Mouse (Mus musculus) forebrain, embryonic 16.5 days (tissue): ENCODE results near the gene Hmx1. TPM values are rescaled to one million over a fixed set of nuclear protein-coding genes. Genes with fewer than 3 reads are reported as not detected.

Experiments
- ATAC-seq: fragments of 200-750 bp; cut with Nextera tagmentation; 2 replicates; pipeline ENCODE4 v1.8.0; 2017; ENCODE audit warnings: mild to moderate bottlenecking, moderate library complexity
- H3K27ac ChIP-seq: fragments of 300-500 bp; sonication (generic); 2 replicates; pipeline ENCODE4 v1.5.1; 2014; ENCODE audit warnings: low read length, control low read depth
- H3K27me3 ChIP-seq: fragments of 300-500 bp; sonication (generic); replicated peaks from 2 replicates; pipeline ENCODE4 v1.6.1; 2014; ENCODE audit warnings: low read length; ENCODE audit not compliant: control insufficient read depth, insufficient read depth
- H3K36me3 ChIP-seq: fragments of 300-500 bp; sonication (generic); 2 replicates; pipeline ENCODE4 v1.6.1; 2014; ENCODE audit not compliant: control insufficient read depth, insufficient read depth
- H3K4me1 ChIP-seq: fragments of 300-500 bp; sonication (generic); replicated peaks from 2 replicates; pipeline ENCODE4 v1.6.1; 2014; ENCODE audit warnings: low read length; ENCODE audit not compliant: control insufficient read depth, insufficient read depth
- H3K4me2 ChIP-seq: fragments of 300-500 bp; sonication (generic); 2 replicates; pipeline ENCODE4 v1.6.1; 2014; ENCODE audit warnings: mild to moderate bottlenecking, low read length, control low read depth
- H3K4me3 ChIP-seq: fragments of 300-500 bp; sonication (generic); replicated peaks from 2 replicates; pipeline ENCODE4 v1.5.1; 2014; ENCODE audit warnings: mild to moderate bottlenecking, low read length, control low read depth
- H3K9ac ChIP-seq: fragments of 300-500 bp; sonication (generic); replicated peaks from 2 replicates; pipeline ENCODE4 v1.6.1; 2014; ENCODE audit warnings: low read depth, low read length, control low read depth
- H3K9me3 ChIP-seq: fragments of 300-500 bp; sonication (generic); 2 replicates; pipeline ENCODE4 v1.6.1; 2016; ENCODE audit warnings: low read length; ENCODE audit not compliant: control insufficient read depth
- WGBS: fragments of 180-500 bp; shearing (Covaris S2); extraction: QIAGEN DNeasy Blood & Tissue Kit; methylation state at CpG from one replicate; pipeline ENCODE4 v1.1.7; 2014; 5-methylcytosine and 5-hydroxymethylcytosine counted together
- polyA plus RNA-seq: library from polyadenylated mRNA; unstranded; fragments of >200 nt; fragmentation: Nextera tagmentation; extraction: Ambion mirVana; gene quantifications from 2 replicates; pipeline ENCODE4 v1.2.1, GENCODE M21; 2015

Hmx1 gene
- polyA plus RNA-seq: not detected in 2 replicates

- H3K9ac ChIP-seq: 0 out of 2 replicates have a peak within 1 kb of the TSS, but pooled peaks have one; percentile 19
- H3K9me3 ChIP-seq: peaks cover 3% of the 10 kb centered on the region
- peaks cover 24% of the 10 kb centered on the region for H3K4me1 ChIP-seq
- peak within 1 kb of the TSS; percentile 51 for H3K4me3 ChIP-seq
- peak within 1 kb of the TSS; percentile 63 for H3K4me2 ChIP-seq
- ATAC-seq: peak; percentile 94
- H3K36me3 ChIP-seq: no peaks in the 10 kb centered on the region
- WGBS: under 1% methylated on average over 58 of the region's 71 CpGs
- no peak within 1 kb of the TSS for H3K27ac ChIP-seq
- H3K27me3 ChIP-seq: peaks cover 96% of the 10 kb centered on the region
Measured at GRCm38 (mm10) chr5:35388491-35389111, at the start of gene Hmx1. Gene Hmx1 (plus strand): TSS chr5:35389108.

DNA sequence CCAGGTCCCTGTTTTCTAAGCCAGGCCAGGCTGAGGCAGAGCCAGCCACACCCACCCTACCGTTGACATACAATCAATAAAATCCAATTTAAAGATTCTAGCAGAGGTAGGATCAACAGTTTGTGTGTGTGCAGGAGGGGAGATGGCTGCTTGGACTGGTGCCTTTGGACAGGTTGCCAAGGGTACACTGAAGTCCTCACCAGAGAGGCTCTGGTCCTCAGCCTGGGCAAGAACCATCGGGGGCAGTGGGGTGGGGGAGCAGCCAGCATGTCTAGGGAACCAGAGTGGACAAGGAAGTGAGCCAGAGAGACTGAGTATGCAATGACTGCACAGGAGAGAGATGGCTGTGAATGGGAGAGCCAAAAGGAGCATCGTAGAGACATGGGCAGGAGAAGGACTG, 43.8 kb upstream of the Hmx1 start:
- Histone ChIP-seq H3K27me3 (no peaks in the 10 kb centered on the region), H3K27ac (no peak overlapping the region), H3K9me3 (no peaks in the 10 kb centered on the region), H3K4me1 (no peaks in the 10 kb centered on the region), H3K36me3 (no peaks in the 10 kb centered on the region), H3K9ac (no peak overlapping the region), H3K4me3 (no peak overlapping the region), H3K4me2 (no peak overlapping the region)
- WGBS: 86% methylated on average over 3 of the region's 3 CpGs
- ATAC-seq: no peak

GRCm38 (mm10) chr5:35348794-35349193, 40.1 kb upstream of the Hmx1 start:
- no peak overlapping the region for H3K9ac ChIP-seq
- no peaks in the 10 kb centered on the region for H3K36me3 ChIP-seq
- no peak overlapping the region for H3K27ac ChIP-seq
- ATAC-seq: peak; percentile 77
- no peak overlapping the region for H3K4me3 ChIP-seq
- H3K4me2 ChIP-seq: no peak overlapping the region
- H3K27me3 ChIP-seq: no peaks in the 10 kb centered on the region; the same call in 1 of the 2 replicates
- no peaks in the 10 kb centered on the region for H3K4me1 ChIP-seq
- no peaks in the 10 kb centered on the region for H3K9me3 ChIP-seq
- 17% methylated on average over 3 of the region's 3 CpGs for WGBS

GRCm38 (mm10) chr5:35357544-35358440, 31.1 kb upstream of the Hmx1 start:
- H3K4me1 ChIP-seq: no peaks in the 10 kb centered on the region
- H3K27me3 ChIP-seq: no peaks in the 10 kb centered on the region
- no peak overlapping the region for H3K4me3 ChIP-seq
- WGBS: 61% methylated on average over 9 of the region's 9 CpGs
- no peak overlapping the region for H3K4me2 ChIP-seq
- no peak for ATAC-seq
- no peaks in the 10 kb centered on the region for H3K36me3 ChIP-seq
- H3K9me3 ChIP-seq: no peaks in the 10 kb centered on the region
- no peak overlapping the region for H3K9ac ChIP-seq
- H3K27ac ChIP-seq: no peak overlapping the region

GRCm38 (mm10) chr5:35361570-35362284, 27.2 kb upstream of the Hmx1 start:
- Histone ChIP-seq H3K9ac (no peak overlapping the region), H3K27ac (no peak overlapping the region), H3K4me2 (no peak overlapping the region), H3K36me3 (no peaks in the 10 kb centered on the region), H3K9me3 (no peaks in the 10 kb centered on the region), H3K4me3 (no peak overlapping the region), H3K27me3 (peaks cover 3% of the 10 kb centered on the region; the same call in 1 of the 2 replicates), H3K4me1 (no peaks in the 10 kb centered on the region)
- WGBS: 48% methylated on average over 8 of the region's 8 CpGs
- peak; percentile 70 for ATAC-seq

DNA sequence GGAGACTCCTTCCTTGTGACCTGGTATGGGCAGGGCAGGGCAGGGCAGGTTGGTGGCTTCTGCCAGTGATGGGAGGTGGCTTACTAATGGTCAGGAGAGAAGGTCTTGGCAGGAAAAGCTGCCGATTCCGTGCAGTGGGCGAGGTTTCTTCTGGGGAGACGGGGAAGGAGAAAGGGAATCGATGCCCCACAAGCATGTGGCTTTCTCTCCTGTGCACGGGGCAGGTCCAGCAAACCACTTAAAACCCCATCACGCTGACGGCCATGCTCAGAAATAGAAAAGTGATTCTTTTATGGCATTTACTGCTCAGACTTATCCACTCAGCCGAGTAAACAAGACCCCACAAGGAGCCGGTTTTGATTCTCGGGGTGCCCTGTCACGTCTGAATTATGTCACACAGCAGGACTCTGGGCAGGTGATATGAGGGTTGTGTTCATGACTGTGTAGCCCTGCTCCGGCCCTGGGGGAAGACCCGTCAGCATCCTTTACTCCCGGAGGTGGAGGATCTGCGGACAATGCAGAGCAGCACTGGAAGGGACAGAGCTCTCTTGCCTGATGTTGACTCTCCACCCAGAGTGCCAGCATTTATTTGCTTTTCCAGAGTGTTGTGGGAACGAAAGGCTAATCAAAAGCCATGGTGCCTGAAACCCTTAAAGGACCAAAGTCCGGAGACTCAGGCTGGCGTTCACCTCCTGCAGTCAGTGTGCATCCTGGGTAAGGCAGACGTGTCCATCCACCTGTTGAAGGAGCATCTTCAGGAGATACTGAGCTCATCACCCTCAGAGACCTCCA, 22.5 kb upstream of the Hmx1 start:
- Histone ChIP-seq H3K36me3 (no peaks in the 10 kb centered on the region), H3K9me3 (no peaks in the 10 kb centered on the region), H3K27ac (no peak overlapping the region), H3K27me3 (peaks cover 3% of the 10 kb centered on the region; the same call in 1 of the 2 replicates), H3K9ac (no peak overlapping the region), H3K4me1 (no peaks in the 10 kb centered on the region), H3K4me3 (no peak overlapping the region), H3K4me2 (no peak overlapping the region)
- 76% methylated on average over 20 of the region's 20 CpGs for WGBS
- no peak for ATAC-seq

DNA sequence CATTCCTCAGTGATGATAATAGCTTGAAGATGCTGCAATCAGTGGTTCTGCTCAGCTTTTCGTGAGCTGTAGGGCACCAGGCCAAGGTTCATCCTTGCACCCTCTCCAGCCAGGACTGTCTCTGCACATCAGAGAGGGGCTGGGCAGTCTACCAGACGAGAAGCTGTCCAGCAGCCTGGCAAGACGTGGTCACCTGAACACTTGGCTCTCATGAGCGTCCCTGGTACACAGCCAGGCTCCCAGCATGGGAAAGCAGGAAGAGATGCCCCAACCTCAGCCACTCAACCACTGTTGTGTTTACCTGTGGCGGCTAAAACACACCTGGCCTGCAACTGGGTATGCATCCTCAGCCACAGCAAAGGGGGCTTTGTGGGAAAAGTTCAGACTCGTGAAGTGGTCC, 20.0 kb upstream of the Hmx1 start:
- ATAC-seq: no peak
- H3K4me1 ChIP-seq: no peaks in the 10 kb centered on the region
- no peaks in the 10 kb centered on the region for H3K36me3 ChIP-seq
- no peaks in the 10 kb centered on the region for H3K9me3 ChIP-seq
- H3K9ac ChIP-seq: no peak overlapping the region
- no peak overlapping the region for H3K4me2 ChIP-seq
- no peak overlapping the region for H3K4me3 ChIP-seq
- H3K27ac ChIP-seq: no peak overlapping the region
- WGBS: 77% methylated on average over 6 of the region's 6 CpGs
- peaks cover 3% of the 10 kb centered on the region; the same call in 1 of the 2 replicates for H3K27me3 ChIP-seq

GRCm38 (mm10) chr5:35379066-35379465, 9.8 kb upstream of the Hmx1 start:
- Histone ChIP-seq H3K4me1 (no peaks in the 10 kb centered on the region), H3K27me3 (peaks cover 67% of the 10 kb centered on the region), H3K9ac (no peak overlapping the region), H3K9me3 (no peaks in the 10 kb centered on the region), H3K4me3 (no peak overlapping the region), H3K27ac (no peak overlapping the region), H3K4me2 (no peak overlapping the region), H3K36me3 (no peaks in the 10 kb centered on the region)
- ATAC-seq: no peak
- 49% methylated on average over 2 of the region's 2 CpGs for WGBS
